Mouse (Mus musculus) bone marrow macrophage, adult 2 months (primary cell): Measurements from ENCODE around the gene Trp53i13. TPM values are rescaled to one million over a fixed set of nuclear protein-coding genes. Genes with fewer than 3 reads are reported as not detected.

Source experiments
- H3K27ac ChIP-seq: 2 replicates; pipeline ENCODE4 v1.5.1; 2012; ENCODE audit warnings: low read depth, low read length; ENCODE audit not compliant: insufficient read depth
- H3K4me1 ChIP-seq: 2 replicates; pipeline ENCODE4 v1.6.1; 2012; ENCODE audit warnings: low read length; ENCODE audit not compliant: control insufficient read depth, insufficient read depth
- H3K4me3 ChIP-seq: 2 replicates; pipeline ENCODE4 v1.5.1; 2012; ENCODE audit warnings: mild to moderate bottlenecking, low read length, moderate library complexity; ENCODE audit not compliant: insufficient read depth
- CTCF ChIP-seq: IDR thresholded peaks from 2 replicates; pipeline ENCODE4 v1.5.1; 2012; ENCODE audit warnings: low read depth, mild to moderate bottlenecking, low read length, moderate library complexity
- POLR2A ChIP-seq: IDR thresholded peaks from 2 replicates; pipeline ENCODE4 v1.6.1; 2012; ENCODE audit warnings: mild to moderate bottlenecking, low read depth, low read length, borderline replicate concordance
- polyA plus RNA-seq: library from polyadenylated mRNA; stranded (reverse); fragments of >200 nt; gene quantifications from 2 replicates; pipeline ENCODE4 v1.2.4, GENCODE M21; 2012; ENCODE audit not compliant: missing spikeins, insufficient read depth, insufficient read length

Trp53i13 gene
- polyA plus RNA-seq, 1 experiment = 15.7 TPM

DNA sequence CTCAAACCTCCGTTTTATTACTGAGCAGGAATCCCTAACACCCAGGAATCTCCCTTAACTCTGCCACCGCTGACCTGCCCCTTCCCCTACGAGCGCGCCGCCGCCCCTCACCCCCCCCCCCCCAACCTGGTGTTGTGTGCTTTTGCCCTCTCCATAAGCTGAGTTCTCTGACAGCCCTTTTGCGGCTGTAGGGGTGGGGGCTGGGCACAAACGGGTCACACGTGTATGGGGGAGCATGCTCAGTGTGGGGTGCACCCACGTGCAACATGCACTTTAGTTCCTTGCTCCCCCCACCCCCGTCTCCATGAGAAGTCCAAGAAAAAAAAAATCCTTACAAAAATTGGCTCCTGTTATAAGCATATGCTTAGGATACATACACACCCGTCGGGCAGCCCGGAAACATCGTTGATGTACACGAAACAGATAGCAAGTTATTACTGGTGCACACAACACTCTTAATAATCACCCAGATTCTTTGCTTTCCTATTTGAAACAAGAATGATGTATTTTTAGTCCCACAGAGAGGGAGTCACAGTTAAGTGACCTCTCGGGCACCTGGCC, 23.4 kb downstream of the Trp53i13 start:
- peaks cover 48% of the 10 kb centered on the region for H3K4me1 ChIP-seq
- TF ChIP-seq POLR2A (no peak), CTCF (no peak)
- H3K27ac ChIP-seq = peak overlapping the region; percentile 78
- H3K4me3 ChIP-seq = peak overlapping the region; percentile 92

GRCm38 (mm10) chr11:77491502-77492291, 24.1 kb downstream of the Trp53i13 start:
- peaks cover 48% of the 10 kb centered on the region for H3K4me1 ChIP-seq
- no peak for TF ChIP-seq CTCF
- TF ChIP-seq POLR2A = no peak
- H3K4me3 ChIP-seq = peak overlapping the region; percentile 92
- peak overlapping the region; percentile 78 for H3K27ac ChIP-seq

- Histone ChIP-seq H3K27ac (peak overlapping the region; percentile 78), H3K4me1 (peaks cover 51% of the 10 kb centered on the region), H3K4me3 (peak overlapping the region; percentile 92)
- TF ChIP-seq CTCF = peak; percentile 95
- TF ChIP-seq POLR2A = no peak
Observed at GRCm38 (mm10) chr11:77491123-77491501, 24.7 kb downstream of the Trp53i13 start.

- H3K4me3 ChIP-seq = peak overlapping the region; percentile 88; the same call in 1 of the 2 replicates
- peaks cover 51% of the 10 kb centered on the region for H3K4me1 ChIP-seq
- peak overlapping the region; percentile 20 for H3K27ac ChIP-seq
- no peak for TF ChIP-seq CTCF
- no peak for TF ChIP-seq POLR2A
Observed at GRCm38 (mm10) chr11:77490451-77490850, 25.3 kb downstream of the Trp53i13 start.

- Histone ChIP-seq H3K4me3 (peak within 1 kb of the TSS; percentile 88), H3K27ac (0 out of 2 replicates have a peak within 1 kb of the TSS, but pooled peaks have one; percentile 12), H3K4me1 (peaks cover 50% of the 10 kb centered on the region)
- TF ChIP-seq CTCF (no peak), POLR2A (no peak)
Observed at GRCm38 (mm10) chr11:77489591-77490235, 26.1 kb downstream of the Trp53i13 start, which contains the start of gene Ankrd13b. TSS of gene Ankrd13b (minus strand) at chr11:77489678.

GRCm38 (mm10) chr11:77488771-77489581, 26.8 kb downstream of the Trp53i13 start:
- TF ChIP-seq CTCF = no peak
- TF ChIP-seq POLR2A = no peak
- peaks cover 53% of the 10 kb centered on the region for H3K4me1 ChIP-seq
- peak overlapping the region; percentile 88 for H3K4me3 ChIP-seq
- H3K27ac ChIP-seq = 0 out of 2 replicates have a peak overlapping the region, but pooled peaks have one; percentile 12

DNA sequence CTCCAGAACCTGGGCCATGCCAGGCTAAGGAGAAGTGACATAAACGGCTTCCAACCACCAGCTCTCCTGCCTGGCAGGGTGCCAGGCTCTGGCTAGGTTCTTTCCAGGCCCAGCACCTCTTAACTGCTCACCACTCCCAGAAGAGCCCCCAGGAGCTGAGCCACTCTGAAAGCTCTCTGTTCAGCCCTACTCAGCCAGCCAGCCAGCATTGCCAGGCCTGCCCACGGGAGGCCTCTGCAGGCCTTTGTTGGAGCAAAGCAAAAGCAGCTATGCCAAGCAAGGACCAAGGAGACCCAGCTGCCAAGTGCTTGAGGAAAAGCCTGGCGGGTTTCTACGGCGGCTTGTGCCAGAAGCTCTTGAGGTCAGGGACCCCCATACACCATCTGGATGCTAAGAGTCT, 29.0 kb downstream of the Trp53i13 start:
- TF ChIP-seq POLR2A = no peak
- no peak for TF ChIP-seq CTCF

GRCm38 (mm10) chr11:77485229-77485628, 30.6 kb downstream of the Trp53i13 start:
- TF ChIP-seq CTCF (no peak), POLR2A (no peak)
- Histone ChIP-seq H3K27ac (no peak overlapping the region), H3K4me1 (peaks cover 67% of the 10 kb centered on the region), H3K4me3 (no peak overlapping the region)

More for the DNA sequence above, 29.0 kb downstream of the Trp53i13 start:
- H3K27ac ChIP-seq = no peak overlapping the region
- H3K4me3 ChIP-seq = no peak overlapping the region
- peaks cover 72% of the 10 kb centered on the region for H3K4me1 ChIP-seq
